In genomic region chr5:113155133-113155532, GRCm38 (mm10) we compare ENCODE assay signal across 8 mouse cellular contexts.
A peak's percentile ranks its signal among the peaks of the same experiment; 100 is the strongest.
DNase-seq lines count a peak whose midpoint lies in the region; ATAC-seq and TF ChIP-seq lines count a peak whose summit lies in the region.

No protein-coding gene starts in this region.

- no peak for TF ChIP-seq POLR2A in thymus, adult 2 months (IDR thresholded peaks at IDR 0.05; ENCODE audit: control insufficient read depth, extremely low read depth, insufficient read depth, low read length, poor library complexity)
- TF ChIP-seq POLR2A in cerebellum, adult 2 months (IDR thresholded peaks at IDR 0.05; ENCODE audit: borderline replicate concordance, insufficient read depth, low read length): no peak

- WGBS in thymus, adult 2 months: 16% methylated on average over 8 of the region's 8 CpGs
- 13% methylated on average over 8 of the region's 8 CpGs for WGBS in cerebellum, adult 2 months
- 5% methylated on average over 8 of the region's 8 CpGs for WGBS in kidney, postnatal 0 days
- WGBS in liver, embryonic 13.5 days (ENCODE audit: insufficient replicate concordance): 4% methylated on average over 8 of the region's 8 CpGs

- H3K4me2 ChIP-seq in kidney, postnatal 0 days (ENCODE audit: low read length): no peak overlapping the region
- no peak overlapping the region for H3K4me2 ChIP-seq in liver, embryonic 13.5 days

- H3K9ac ChIP-seq in kidney, postnatal 0 days (ENCODE audit: low read depth, low read length): no peak overlapping the region
- H3K9ac ChIP-seq in liver, embryonic 13.5 days: no peak overlapping the region

- no peak overlapping the region for H3K4me3 ChIP-seq in thymus, adult 2 months (ENCODE audit: control insufficient read depth, insufficient read depth, low read length)
- H3K4me3 ChIP-seq in cerebellum, adult 2 months (replicated peaks; ENCODE audit: insufficient read depth, low read depth, low read length): no peak overlapping the region
- H3K4me3 ChIP-seq in kidney, postnatal 0 days (replicated peaks; ENCODE audit: low read depth, low read length): no peak overlapping the region
- no peak overlapping the region for H3K4me3 ChIP-seq in liver, embryonic 13.5 days (replicated peaks)

- no peaks in the 10 kb centered on the region for H3K36me3 ChIP-seq in thymus, adult 2 months (ENCODE audit: control insufficient read depth, insufficient read depth, low read length)
- H3K36me3 ChIP-seq in kidney, postnatal 0 days (ENCODE audit: insufficient read depth, low read length): no peaks in the 10 kb centered on the region
- H3K36me3 ChIP-seq in liver, embryonic 13.5 days: no peaks in the 10 kb centered on the region

- H3K9me3 ChIP-seq in kidney, postnatal 0 days (replicated peaks; ENCODE audit: low read length): no peaks in the 10 kb centered on the region
- H3K9me3 ChIP-seq in liver, embryonic 13.5 days (replicated peaks): no peaks in the 10 kb centered on the region

- H3K4me1 ChIP-seq in thymus, adult 2 months (replicated peaks; ENCODE audit: control insufficient read depth, insufficient read depth, low read length): peaks cover 28% of the 10 kb centered on the region
- peaks cover 19% of the 10 kb centered on the region for H3K4me1 ChIP-seq in cerebellum, adult 2 months (ENCODE audit: control insufficient read depth, insufficient read depth, low read length)
- peaks cover 21% of the 10 kb centered on the region for H3K4me1 ChIP-seq in kidney, postnatal 0 days (replicated peaks; ENCODE audit: insufficient read depth, low read length)
- H3K4me1 ChIP-seq in liver, embryonic 13.5 days (replicated peaks): peaks cover 56% of the 10 kb centered on the region

- peak; percentile 63 for DNase-seq in thymus, adult 2 months
- no peak for DNase-seq in thymus, adult 18-20 months
- peak; percentile 63 to 81 for DNase-seq in cerebellum, adult 2 months
- DNase-seq in frontal cortex, postnatal 36 days (ENCODE audit: low spot score in 2 of 2): peak; percentile 86 to 89
- peak; percentile 87 for DNase-seq in kidney, postnatal 0 days (ENCODE audit: low spot score)
- DNase-seq in liver, embryonic 13.5 days: peak; percentile 52
- DNase-seq in retina, embryonic 14.5 days (ENCODE audit: low spot score): peak; percentile 94
- DNase-seq in urinary bladder, postnatal 25 days (ENCODE audit: low spot score): peak; percentile 86

- peak; percentile 81; the same call in 1 of the 2 replicates for TF ChIP-seq CTCF in thymus, adult 2 months (IDR thresholded peaks at IDR 0.05; ENCODE audit: borderline replicate concordance, control insufficient read depth, extremely low read depth, insufficient read depth, low read length, poor library complexity)
- TF ChIP-seq CTCF in cerebellum, adult 2 months (IDR thresholded peaks at IDR 0.05; ENCODE audit: borderline replicate concordance, insufficient read depth, low read depth, low read length): peak; percentile 91
- peak; percentile 98 for TF ChIP-seq CTCF in kidney, postnatal 0 days (IDR thresholded peaks at IDR 0.05; ENCODE audit: low read depth)

- H3K27ac ChIP-seq in thymus, adult 2 months (ENCODE audit: control insufficient read depth, insufficient read depth, low read length): no peak overlapping the region
- no peak overlapping the region for H3K27ac ChIP-seq in cerebellum, adult 2 months (ENCODE audit: insufficient read depth, low read length)
- no peak overlapping the region for H3K27ac ChIP-seq in kidney, postnatal 0 days
- no peak overlapping the region for H3K27ac ChIP-seq in liver, embryonic 13.5 days

- H3K27me3 ChIP-seq in thymus, adult 2 months (ENCODE audit: control insufficient read depth, insufficient read depth, low read length): no peaks in the 10 kb centered on the region
- H3K27me3 ChIP-seq in cerebellum, adult 2 months (ENCODE audit: control insufficient read depth, insufficient read depth, low read length): no peaks in the 10 kb centered on the region
- H3K27me3 ChIP-seq in kidney, postnatal 0 days (ENCODE audit: insufficient read depth, low read length): no peaks in the 10 kb centered on the region
- no peaks in the 10 kb centered on the region for H3K27me3 ChIP-seq in liver, embryonic 13.5 days

- ATAC-seq in kidney, postnatal 0 days (replicated peaks; ENCODE audit: low FRiP score, low read depth): no peak
- no peak for ATAC-seq in liver, embryonic 13.5 days (ENCODE audit: low read depth)

Comparison
In these comparisons a context has a peak if more than half of its experiments do, and no peak if none do; other contexts are left out.
1. DNase-seq: peak in thymus, adult 2 months (single experiment), cerebellum, adult 2 months (2 of 2), frontal cortex, postnatal 36 days (2 of 2), kidney, postnatal 0 days (single experiment), liver, embryonic 13.5 days (single experiment), retina, embryonic 14.5 days (single experiment) and urinary bladder, postnatal 25 days (single experiment); none in thymus, adult 18-20 months (0 of 2).
2. Peak in every context shown above with its lines, with median percentiles within 50 percentile points of each other: CTCF ChIP-seq.